Mouse (Mus musculus) heart, postnatal 14 days (tissue): ENCODE results near the gene Cpsf3. TPM values are rescaled to one million over a fixed set of nuclear protein-coding genes. Genes with fewer than 3 reads are reported as not detected.

ENCODE experiments used
- DNase-seq, 2 experiments: peaks; one replicate each; pipeline ENCODE4 v3.0.0; 2021 to 2022
- intact Hi-C: fragments of 180-260 bp; cut with DNase I; formaldehyde crosslinking; loops from one replicate; pipeline ENCODE4 v1.15.1; 2025
- total RNA-seq, 2 experiments: library from RNA; stranded (reverse); gene quantifications; 2 replicates each; pipeline ENCODE4 v1.2.3; 2021

Cpsf3 gene
- total RNA-seq, 2 experiments from 2014 or later: 36.1 to 37.5 TPM

DNA sequence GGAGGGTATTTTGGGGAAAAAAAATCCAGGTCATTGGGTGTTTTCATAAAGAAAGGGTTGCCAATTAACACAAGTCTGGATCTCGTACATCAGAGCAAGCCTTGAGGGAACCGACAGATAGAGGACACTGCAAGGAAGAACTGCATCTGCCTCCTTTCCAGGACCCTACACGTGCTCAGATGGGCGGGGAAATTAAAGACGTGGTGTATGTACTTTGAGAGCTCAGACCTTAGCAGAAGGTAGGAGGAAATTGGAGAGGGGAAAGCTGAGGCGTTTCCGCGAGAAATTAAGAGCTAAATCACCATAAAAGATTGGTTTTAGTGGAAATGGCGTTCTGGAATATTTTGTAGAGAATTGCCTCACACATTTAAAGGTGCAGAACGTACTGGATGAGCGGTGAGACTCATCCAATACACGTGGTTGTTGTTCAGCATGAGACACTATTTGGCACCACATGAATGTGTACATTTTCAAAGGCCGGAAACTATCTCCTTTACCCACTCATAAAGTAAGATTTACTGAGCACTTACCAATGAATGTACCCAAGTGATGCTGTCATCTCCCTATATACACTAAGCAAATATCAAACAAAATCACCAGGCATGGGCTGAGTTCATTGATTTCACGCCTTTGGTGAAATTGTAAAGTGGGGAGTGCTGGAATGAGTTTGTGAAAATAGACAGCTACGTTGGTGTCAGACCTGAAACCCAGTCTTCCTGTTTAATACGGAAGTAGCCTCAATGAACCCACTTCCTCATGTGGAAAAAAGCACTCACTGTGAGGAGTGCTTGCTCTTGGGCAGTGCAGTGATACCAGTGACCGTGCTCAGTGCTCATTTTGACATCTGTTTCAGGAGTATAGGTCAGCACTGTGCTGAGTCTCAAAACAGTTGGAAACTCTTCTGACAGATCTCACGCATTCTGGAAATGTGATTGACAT is 1.8 kb downstream of the Cpsf3 start:
- intact Hi-C loops: no loop called here
- DNase-seq: no peak

DNA sequence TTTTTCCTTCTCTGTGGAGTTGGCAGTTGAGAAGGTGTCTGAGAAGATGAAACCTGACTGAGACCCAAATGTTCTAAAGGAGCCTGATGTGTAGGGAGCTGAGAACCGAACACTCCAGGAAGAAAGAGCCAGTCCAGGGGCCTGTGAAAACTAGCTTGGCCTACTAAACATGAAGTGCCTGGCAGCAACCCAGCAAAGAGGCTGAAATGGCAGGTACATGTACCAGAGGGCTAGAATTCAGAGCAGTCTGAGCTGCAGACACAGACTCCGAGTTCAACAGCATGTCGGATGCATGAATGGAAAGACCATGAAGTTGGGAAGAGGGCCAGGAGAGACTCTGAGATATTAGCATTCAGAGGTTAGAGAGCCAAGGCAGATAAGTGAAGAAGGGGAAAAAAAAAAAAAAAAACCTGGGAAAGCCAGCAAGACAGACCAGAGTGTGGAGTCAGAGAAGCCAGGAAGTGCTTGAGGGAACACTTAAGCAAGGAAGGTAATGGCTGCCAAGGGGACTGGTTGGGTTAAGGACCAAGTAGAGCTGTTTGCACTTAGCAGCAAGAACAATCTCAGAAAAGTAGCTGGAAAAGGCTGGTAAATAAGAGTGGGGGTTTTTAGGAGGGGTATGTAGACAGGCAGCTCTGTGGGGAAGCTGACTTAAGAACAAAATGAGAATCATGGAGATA is 3.7 kb downstream of the Cpsf3 start:
- intact Hi-C loops: loop anchor here (2.0 kb wide), 1 partner anchor 84 kb away; the partner anchor contains the start of gene Adam17
- no peak for DNase-seq

DNA sequence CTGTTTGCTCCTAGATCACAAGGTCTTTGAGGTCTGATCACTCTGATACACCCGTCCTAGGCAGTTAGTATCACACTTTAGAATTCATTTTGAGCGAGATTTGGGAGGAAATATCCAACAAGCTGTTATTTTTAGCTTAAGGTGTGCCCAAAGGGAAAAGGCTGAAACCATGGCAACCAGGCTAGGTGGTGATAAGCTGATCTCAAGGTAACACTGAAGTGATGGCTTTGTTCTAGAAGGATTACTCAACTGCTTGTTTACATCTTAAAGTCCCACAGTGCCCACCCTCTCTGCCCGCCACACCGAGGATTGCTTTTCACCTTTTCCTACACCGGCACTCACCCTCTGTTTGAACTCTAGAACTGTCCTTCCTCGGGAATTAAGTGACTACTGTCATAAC is 4.5 kb downstream of the Cpsf3 start:
- intact Hi-C loops: loop anchor here (2.0 kb wide), 1 partner anchor 83 kb away; the partner anchor contains the start of gene Adam17
- no peak for DNase-seq

DNA sequence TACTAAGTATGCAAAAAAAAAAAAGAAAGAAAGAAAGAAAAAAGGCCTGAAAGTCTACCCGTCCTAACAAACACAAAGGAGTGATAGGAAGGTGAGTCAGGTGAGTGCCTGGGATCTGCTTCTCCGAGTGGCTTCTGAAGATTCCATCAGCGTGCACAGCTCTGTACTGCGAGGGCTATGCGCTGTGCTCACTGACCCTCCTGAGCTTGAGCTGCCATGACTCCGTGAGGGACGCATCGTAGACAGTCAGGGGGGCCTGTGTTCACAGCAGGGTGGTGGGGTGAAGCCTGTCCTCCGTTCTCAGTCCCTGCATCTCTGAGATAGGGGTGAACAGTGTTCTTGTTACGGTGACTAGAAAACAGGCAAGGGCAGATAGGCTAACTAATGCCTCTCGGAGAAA is 13.7 kb downstream of the Cpsf3 start:
- DNase-seq: no peak
- intact Hi-C loops: no loop called here

DNA sequence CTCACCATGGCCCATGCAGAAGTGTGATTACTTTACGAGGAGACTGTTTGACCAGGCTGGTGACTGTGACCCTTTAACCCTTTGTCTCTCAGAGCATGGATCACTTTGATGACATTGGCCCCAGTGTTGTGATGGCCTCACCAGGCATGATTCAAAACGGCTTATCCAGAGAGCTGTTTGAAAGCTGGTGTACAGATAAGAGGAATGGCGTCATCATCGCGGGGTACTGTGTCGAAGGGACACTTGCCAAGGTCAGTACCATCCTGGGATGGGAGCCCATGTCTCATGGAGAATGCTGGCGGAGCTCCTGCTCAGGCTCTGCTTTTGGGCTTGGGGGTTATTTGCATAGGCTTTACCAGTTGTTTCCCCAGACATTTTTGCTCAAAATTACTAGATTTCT is 16.1 kb downstream of the Cpsf3 start:
- peak; percentile 24 to 25 for DNase-seq
- intact Hi-C loops: no loop called here

DNA sequence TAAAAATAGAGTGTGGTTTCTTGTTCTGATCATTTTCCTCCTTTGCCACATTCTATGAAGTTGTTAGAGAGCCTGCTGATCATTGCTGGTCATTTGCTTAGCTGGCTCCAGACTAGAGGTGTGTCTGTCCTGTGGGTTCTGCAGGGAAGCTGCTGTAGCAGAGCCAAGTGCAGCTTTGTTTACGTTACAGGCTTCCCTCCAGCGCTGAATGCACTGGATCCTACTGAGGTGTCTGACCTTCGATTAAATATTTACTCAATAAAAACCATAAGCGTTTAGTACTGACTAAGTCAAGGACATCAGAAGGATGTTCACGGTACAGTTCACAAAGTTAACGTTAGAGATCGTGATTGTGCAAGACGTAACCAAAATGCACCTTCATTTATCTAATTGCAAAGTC is 16.7 kb downstream of the Cpsf3 start:
- no peak for DNase-seq
- intact Hi-C loops: no loop called here

DNA sequence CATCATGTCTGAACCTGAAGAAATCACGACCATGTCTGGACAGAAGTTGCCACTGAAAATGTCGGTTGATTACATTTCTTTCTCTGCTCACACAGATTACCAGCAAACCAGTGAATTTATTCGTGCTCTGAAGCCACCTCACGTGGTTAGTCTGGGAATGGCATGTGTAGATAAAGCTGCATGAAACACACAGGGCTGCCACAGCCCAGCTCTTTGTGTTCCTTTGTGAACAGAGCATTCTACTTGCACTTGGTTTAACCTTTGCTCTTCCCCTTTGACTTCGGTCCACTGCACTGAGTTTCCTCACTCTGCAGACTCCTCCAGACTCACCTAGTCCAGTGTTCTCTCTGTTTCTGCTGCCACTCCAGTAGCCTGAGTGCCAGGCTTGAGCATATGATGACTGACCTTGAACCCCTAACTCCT is 17.2 kb downstream of the Cpsf3 start:
- no peak for DNase-seq
- intact Hi-C loops: no loop called here

DNA sequence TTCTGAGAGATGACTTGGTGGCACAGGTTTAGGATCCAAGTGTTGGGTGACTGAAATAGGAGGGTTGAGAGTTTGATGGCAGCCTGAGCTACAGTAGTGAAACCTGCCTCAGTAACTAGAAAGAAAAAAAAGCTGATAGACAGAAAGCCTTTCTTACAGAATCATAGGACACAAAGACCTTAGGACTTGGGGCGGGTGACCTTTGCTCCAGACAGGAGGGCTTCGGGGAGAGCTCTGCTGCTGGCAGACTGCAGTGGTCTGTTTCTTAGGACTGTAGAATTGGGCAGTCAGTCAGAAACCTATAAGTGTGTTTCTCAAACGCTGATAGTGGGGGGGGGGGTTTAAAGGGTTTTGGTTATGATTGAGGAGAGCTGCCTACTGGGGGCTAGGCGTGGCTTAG is 20.6 kb downstream of the Cpsf3 start:
- no peak for DNase-seq
- intact Hi-C loops: no loop called here

DNA sequence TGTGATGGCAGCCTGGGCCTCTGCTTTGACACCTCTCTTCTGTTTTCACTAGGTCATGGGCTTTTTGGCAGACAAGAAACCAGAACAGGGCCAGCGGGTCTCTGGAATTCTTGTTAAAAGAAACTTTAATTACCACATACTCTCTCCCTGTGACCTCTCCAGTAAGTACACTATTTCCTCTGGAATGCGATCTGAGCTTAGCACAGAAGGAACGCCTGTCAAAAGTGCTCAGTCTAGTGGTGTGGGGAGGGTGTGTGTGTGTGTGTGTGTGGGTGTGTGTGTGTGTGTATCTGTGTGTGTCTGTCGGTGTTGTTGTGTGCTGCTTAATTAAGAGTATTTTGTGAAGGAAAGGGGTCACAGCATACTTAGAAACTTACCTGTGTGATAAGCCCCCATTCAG is 21.5 kb downstream of the Cpsf3 start:
- DNase-seq: no peak
- intact Hi-C loops: no loop called here

DNA sequence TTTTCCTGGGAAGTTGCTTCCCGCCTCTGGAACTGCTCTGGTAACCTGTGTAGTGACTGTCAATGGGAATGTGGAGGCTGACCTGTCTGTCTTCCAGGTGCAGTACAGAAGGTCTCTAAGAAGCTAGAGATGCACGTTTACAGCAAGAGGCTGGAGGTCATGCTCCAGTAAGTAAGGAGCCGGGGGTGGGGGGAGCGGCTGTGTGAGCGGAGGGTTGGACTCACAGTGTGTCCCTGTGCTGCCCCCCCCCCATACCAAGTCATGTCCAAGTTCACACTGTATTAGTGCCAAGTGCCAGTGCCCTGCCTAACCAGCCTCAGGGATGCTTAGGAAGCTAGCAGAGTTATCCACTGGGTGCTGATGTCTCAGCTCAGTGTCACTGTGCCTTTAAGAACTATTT is 27.0 kb downstream of the Cpsf3 start:
- intact Hi-C loops: no loop called here
- no peak for DNase-seq

DNA sequence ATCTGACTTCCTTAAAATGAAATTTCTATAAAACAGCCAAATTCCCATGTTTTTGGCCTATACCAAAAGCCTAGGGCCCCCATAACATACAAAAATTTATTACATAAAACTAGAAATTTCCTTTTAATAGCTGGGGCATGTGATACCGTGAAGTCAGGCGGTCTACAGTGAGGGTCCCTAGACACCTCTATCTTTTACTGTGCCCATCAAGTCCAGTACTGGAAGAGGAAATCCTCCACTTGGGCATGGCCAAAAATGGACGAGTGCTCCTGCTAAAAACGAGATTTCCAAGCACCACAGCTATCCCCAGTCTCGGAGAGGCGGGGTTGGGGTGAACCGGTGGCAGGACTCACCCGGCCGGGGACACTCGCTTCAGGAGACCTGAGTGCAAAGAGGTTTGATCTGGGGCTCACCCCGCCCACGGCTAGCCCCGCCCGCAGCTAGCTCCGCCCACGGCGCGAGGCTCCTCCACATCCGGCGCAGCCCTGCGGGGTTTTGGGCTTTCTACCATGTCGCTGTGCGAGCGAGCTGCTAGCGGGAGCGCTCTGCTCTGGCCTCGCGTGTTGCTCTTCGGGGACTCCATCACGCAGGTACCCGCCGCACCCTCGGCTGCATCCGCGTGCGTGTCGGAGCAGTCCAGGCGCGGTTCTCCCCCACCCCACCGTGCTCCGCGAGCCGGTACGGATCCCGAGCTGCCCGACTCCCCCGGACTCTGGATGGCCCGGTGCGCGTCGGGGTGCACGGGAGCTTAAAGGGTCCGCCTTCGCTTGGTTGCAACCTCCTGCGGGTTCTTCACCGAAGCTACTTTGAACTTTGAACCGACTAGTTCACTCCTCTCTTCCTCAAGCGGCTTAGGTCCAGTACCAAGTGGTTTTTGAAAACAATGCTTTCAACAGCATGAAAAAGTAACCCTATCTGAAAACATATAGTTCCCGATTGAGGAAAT is 31.0 kb downstream of the Cpsf3 start, which contains the start of gene Iah1:
TSS of gene Iah1 (plus strand) at position 467 of the 946 bp plus-strand sequence.
- intact Hi-C loops: loop anchor here (5.0 kb wide), 1 partner anchor 56 kb away; the partner anchor contains the start of gene Adam17
- peak; percentile 87 to 88 for DNase-seq

DNA sequence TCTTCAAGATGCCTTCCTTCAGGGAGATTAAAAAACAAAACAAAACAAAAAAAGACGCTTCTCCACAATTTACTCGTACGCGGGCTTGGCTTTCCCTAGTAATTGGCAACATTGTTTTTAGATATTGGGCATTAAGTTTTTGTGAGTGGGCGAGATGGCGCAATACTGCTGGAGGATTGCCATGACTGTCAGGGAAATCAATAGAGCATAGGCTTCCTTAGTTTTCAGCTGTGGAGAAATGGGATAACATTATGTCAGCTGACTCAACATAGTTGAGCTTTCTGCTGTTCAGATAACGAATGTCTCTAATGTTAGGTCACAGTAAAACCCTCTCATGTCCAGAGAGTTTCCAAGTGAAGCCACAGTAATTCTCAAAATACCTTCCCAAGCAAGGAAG is 31.7 kb downstream of the Cpsf3 start:
- DNase-seq: peak; percentile 41 to 58
- intact Hi-C loops: loop anchor here (5.0 kb wide), 1 partner anchor 55 kb away; the partner anchor contains the start of gene Adam17

DNA sequence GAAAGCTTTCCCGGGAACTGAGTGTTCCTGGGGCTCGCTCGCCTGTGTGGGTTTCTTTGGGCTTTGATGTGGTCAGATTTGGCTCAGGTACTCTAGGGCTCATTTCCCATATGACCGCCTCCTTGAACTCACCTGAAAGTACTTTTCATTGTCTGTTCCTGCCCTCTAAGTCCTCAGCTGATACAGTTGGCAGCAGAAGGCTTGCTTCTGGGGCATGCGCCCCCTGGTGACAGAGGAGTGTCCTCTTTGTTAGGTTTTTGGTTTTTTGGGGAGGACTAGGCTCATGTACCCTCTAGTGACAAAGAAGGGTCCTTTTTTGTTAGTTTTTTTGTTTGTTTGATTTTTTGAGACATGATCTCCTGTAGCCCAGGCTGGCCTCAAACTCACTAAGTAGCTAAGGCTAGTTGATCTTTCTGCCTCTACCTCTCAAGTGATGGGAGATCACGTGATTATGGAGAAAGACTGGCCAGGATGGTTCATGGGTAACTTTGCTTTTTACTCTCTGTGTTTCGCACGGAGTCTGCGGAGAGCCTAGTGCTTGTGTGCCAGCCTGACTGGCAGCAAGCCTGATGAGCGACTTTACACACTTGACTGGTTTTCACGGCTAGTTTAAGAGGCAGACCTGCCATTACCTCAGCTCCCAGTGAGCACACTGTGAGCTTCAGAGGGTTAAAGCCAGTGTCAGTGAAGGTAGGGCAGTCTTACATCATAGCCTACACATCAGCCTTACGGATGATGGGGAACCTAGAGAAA is 33.1 kb downstream of the Cpsf3 start:
- intact Hi-C loops: loop anchor here (5.0 kb wide), 1 partner anchor 54 kb away; the partner anchor contains the start of gene Adam17
- peak; percentile 70 to 72 for DNase-seq

DNA sequence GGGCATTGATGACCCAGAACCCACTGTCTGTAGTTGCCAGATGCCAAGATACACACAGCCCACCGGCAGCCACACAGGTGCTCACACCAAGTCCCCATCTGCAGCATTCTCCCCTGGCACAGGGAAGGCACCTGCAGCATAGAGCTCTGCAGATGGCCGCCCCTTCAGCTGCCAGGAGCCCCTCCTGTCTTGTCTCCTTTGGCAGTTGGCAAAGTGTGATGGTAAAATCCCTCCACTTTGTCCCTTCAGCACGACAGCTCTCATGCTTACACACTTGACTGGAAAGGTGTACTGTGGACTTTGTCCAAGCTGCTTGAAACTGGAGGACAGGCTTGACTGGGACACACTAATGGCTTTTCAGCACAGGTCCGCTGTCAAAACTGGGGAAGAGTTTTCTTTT is 35.1 kb downstream of the Cpsf3 start:
- intact Hi-C loops: no loop called here
- DNase-seq: no peak

DNA sequence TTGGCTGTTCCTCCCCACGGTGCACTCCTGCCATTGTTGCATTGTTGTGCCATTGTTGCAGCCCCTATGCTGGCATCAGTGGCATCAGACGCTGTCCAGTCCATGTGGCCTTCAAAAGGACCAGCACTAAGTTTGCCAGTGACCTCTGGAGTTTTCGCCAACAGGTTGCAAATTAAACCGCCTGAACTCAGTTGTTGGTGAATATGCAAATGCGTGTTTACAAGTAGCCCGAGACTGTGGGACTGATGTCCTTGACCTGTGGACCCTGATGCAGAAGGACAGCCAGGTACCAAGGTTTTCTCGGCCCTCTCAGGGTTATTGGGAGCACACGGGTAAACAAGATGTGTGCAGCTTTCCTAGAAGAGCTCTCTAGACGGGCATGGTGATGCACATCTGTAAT is 36.0 kb downstream of the Cpsf3 start:
- DNase-seq: no peak
- intact Hi-C loops: no loop called here

DNA sequence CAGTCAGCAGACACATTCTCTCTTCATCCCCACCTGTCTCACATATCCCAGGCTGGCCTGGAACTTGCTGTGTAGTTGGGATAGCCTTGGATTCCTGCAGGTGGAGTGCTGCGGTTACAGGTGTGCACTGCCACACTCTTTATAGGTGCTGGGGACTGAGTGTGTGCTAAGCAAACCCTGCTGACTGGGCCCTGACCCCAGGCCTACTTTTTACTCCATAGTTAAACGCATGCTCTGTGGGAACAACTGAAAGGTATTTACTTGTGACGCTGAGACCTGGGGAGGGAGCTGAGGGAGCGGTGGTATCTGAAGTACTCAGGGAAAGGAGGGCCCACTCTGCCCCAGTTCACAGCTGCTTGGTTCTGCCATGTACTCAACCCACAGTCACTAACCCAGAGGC is 37.1 kb downstream of the Cpsf3 start:
- no peak for DNase-seq
- intact Hi-C loops: no loop called here

DNA sequence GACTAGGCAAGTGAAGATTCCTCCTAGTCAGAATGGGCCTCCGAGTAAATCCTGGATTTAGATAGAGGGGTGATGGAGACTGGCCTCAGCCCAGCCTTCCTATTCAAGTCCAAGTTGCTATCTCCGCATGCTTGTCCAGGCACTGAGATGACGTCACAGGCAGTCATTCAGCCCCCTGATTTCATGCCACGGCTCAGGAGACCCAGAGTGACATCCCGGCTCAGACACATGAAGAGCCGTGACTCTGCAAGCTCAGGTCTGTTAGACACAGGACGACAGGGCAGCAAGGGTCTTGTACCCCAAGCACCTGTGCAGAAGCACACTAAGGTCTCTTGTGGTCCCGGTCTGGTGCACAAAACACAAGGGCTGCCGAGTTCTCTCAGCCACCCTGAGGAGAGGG is 37.7 kb downstream of the Cpsf3 start:
- no peak for DNase-seq

DNA sequence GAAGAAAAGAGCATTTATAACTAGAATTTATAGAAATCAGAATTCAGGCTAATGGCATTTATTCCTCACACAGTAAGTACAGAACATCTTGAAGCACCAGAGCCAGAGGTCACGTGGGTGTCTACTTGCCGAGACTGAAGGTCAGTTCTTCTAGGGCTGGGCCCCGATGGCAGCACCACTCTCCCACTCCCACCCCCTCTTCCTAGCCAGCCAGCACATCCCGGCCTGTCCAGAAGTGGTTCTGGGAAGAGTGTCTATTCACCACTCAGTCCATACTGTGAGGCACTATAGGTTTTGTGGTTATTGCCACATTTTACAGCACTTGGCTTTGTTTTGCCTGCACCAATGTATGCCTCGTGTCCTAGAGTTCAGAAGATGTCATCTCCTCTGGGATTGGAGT is 38.9 kb downstream of the Cpsf3 start:
- intact Hi-C loops: no loop called here
- DNase-seq: no peak

More for the DNA sequence above, 37.7 kb downstream of the Cpsf3 start:
- intact Hi-C loops: no loop called here

DNA sequence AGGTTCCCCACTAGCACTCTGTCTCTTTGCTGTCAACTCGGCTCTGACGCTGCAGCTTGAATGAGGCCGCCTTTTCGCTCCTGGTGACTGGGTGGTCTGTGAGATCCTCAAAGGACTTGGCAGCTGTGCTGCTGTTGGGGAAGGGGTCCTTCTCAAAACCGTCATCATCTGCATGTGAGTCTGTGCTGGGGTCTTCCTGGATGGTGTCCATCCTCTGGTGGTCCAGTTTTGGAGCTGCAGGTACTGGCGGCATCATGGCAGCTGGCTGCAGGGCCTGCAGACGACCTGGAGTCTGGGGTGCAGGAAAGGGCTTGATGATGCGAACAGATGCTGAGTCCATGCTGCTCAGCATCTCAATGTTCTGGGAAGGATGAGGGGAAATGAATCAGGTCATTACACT is 40.1 kb downstream of the Cpsf3 start:
- intact Hi-C loops: no loop called here
- DNase-seq: no peak

DNA sequence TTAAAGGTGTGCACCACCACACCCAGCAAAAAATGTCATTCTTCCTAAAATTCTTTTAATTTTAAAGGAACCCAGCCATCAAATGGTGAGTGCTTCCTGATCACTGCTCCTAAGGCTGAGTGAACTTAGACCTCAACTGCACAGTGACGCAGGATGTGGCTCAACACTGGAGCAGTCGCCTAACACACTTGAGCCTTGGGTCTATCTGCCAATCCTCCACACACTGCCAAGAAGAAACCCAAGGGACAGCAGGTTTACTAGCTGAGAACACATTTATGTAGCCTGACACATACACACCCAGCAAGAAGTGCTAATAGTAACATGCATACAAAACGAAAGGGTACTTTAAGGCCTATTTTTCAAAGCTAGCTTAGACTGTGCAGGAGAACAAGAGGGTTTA is 41.1 kb downstream of the Cpsf3 start:
- DNase-seq: no peak
- intact Hi-C loops: no loop called here
